Mouse (Mus musculus): Measurements from ENCODE around the gene Nxf7. TPM values are rescaled to one million over a fixed set of nuclear protein-coding genes. Genes with fewer than 3 reads are reported as not detected.

Gene Nxf7
- polyA plus RNA-seq (2012), result not detected in 2 replicates

DNA sequence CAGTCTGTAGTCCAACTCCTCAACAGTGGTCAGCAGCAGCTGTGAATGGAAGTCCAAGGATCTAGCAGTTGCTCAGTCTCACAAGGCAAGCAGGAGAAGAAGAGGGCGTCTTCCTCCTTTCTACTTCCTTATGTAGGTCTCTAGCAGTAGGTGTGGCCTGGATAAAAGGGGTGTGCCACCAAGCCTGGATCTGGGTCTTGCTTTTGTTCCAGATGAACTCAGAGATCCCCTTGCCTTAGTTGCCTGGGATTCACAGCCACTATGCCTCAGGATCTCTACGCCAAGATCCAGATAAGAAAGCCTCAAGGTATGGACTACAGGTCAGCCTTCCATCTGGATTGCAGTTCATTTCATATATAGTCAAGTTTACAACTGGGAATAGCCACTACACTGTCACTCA, at the start of gene Nxf7:
Nxf7 (minus strand) TSS at position 101 of the 400 bp plus-strand sequence.
- TF ChIP-seq GATA1 (IDR thresholded peaks at IDR 0.05; ENCODE audit: low read length), result no peak

DNA sequence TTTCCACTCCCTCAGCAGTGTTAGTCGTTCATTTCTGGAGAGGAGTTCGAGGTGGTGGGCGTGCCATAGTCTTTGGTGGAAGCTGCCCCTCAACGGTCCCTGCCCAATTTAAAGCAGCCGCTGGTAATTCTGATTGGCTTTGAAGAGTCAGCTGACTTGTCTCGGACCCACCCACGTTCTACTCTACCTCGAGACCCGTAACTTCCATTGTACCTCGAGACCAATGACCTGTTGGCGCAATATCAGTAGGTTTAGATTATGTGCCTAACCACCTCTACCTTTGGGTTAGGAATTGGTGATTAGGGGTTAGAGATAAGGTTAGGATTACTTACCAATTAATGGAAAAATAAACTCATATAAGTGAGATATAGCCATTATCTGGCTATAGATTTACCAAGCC, 29.0 kb upstream of the Nxf7 start, which contains the start of gene Prame:
Prame (minus strand) TSS at position 101 of the 400 bp plus-strand sequence.
- TF ChIP-seq GATA1 (IDR thresholded peaks at IDR 0.05; ENCODE audit: low read length), result no peak

DNA sequence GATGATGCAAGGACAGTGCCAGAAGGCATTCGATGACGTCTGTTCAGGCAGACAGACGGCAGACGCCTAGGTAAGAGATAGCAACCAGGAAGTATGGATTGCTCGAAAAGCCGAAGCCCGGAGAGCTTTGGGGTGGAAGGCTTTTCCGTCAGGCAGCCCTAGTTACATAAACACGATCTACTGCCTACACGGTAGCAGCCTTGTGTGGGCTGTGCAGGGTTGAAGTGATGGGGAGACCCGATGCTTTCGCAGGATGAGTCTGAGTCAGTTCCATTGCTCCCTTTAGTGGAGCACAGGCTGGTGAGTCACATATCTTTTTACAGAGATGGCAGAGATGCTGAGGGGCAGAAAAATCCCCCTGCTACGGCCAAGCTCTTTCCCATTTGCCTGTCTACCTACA, 481 bp downstream of the Nxf7 start:
- no peak for TF ChIP-seq GATA1 (IDR thresholded peaks at IDR 0.05; ENCODE audit: low read length)

DNA sequence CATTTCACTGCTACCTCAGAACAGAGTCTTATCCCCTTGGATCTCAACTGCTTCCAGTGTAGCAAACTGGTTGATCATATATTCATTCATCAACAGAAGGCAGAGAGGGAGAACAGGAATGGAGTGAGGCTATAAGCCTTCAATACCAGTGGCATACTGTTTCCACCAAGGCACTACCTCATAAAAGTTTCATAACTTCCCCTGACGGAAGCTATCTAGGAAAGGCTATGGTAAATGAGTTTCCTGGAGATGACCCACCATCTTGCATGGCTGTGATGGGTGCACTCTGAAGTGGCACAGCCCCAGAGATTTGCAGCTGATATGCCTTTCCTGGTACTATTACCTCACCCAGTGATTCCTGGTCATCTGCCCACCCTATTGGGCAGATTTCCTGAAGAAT, 22.2 kb downstream of the Nxf7 start:
- TF ChIP-seq GATA1 (IDR thresholded peaks at IDR 0.05; ENCODE audit: low read length), result no peak

DNA sequence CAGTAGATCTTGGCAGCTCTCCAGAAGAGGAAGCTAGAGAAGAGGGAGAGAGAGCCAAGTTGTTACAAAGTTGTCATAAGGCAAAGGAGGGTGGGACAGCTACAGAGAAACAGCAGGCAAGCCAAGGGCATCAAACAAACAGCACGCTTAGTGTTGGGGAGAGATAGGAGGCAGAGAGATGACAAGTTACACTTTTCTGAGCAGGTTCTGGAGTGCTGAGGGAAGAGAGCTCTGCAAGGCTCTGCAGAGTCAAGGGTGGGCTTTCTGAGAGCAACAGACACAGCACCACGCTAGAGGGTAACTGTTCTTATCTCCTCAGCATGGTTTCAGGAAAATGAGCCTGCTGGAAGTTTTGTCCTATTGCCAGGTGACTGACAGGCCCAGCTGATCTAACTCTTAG, 35.7 kb downstream of the Nxf7 start:
- TF ChIP-seq GATA1 (IDR thresholded peaks at IDR 0.05; ENCODE audit: low read length), result no peak

Other genes starting within 250 kb of the Nxf7 start
- not detected in 2 replicates for gene Gm5128, start 225.5 kb downstream of the Nxf7 start, polyA plus RNA-seq (2012)
- not detected in 2 replicates for gene Gm7903, start 164.9 kb downstream of the Nxf7 start, polyA plus RNA-seq (2012)
- not detected in 2 replicates for gene AV320801, start 104.2 kb downstream of the Nxf7 start, polyA plus RNA-seq (2012)
- not detected in 2 replicates for gene Prame, start 28.9 kb upstream of the Nxf7 start, polyA plus RNA-seq (2012)
- not detected in 2 replicates for gene Tcp11x2, start 95.0 kb upstream of the Nxf7 start, polyA plus RNA-seq (2012)
- gene Tmsb15a, start 126.5 kb upstream of the Nxf7 start, polyA plus RNA-seq (2012), result not detected in 2 replicates
- gene Armcx5, start 144.0 kb upstream of the Nxf7 start, polyA plus RNA-seq (2012), result 0.39 and 0.54 TPM in 2 replicates
- 0.71 and 19.3 TPM in 2 replicates for gene Gprasp1, start 144.0 kb upstream of the Nxf7 start, polyA plus RNA-seq (2012)
- 29.3 and 55.1 TPM in 2 replicates for gene Bhlhb9, start 198.8 kb upstream of the Nxf7 start, polyA plus RNA-seq (2012)
- not detected in 2 replicates for gene Gprasp2, start 240.3 kb upstream of the Nxf7 start, polyA plus RNA-seq (2012)